Mouse (Mus musculus): ENCODE measurements at regions not wholly inside any gene's neighbourhood (a gene's known extent, or its start where the extent isn't known, plus 50 kb on each side); places are given as distances from the start of the nearest gene placed in this dataset.

DNA sequence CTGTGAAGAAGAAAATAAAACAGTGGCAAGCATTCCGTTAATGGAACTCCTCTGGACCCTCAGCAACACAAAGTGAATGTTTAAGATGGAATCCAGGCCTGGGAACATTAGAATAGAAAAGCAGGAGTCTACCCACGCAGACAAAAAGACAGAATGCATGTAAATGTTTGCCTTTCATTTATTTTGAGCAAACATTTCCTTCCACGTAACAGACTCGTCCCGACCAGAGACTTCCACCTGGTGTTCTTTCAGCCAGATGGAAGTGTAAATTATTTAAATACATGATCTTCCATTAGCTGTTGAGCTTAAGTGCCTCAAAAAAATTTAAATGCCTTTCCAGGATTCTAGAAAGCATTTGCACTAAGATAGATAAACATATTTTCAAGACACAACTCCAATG is 722.3 kb downstream of the 1700064H15Rik start:
- no peak overlapping the region for H3K4me2 ChIP-seq (ENCODE audit: low read depth, low read length)
- 30% methylated on average over 5 of the region's 5 CpGs for WGBS
- no peak overlapping the region for H3K27ac ChIP-seq (ENCODE audit: low read length)
- H3K36me3 ChIP-seq (ENCODE audit: control insufficient read depth, insufficient read depth, low read length), result no peaks in the 10 kb centered on the region
- H3K9me3 ChIP-seq (replicated peaks; ENCODE audit: control insufficient read depth, low read length), result no peaks in the 10 kb centered on the region
- no peaks in the 10 kb centered on the region for H3K4me1 ChIP-seq (ENCODE audit: control insufficient read depth, insufficient read depth, low read length)
- no peaks in the 10 kb centered on the region for H3K27me3 ChIP-seq (ENCODE audit: control insufficient read depth, insufficient read depth, low read length)
- H3K9ac ChIP-seq (ENCODE audit: low read length), result no peak overlapping the region
- ATAC-seq (ENCODE audit: insufficient read depth, low FRiP score), result no peak
- no peak overlapping the region for H3K4me3 ChIP-seq (replicated peaks; ENCODE audit: low read length)

DNA sequence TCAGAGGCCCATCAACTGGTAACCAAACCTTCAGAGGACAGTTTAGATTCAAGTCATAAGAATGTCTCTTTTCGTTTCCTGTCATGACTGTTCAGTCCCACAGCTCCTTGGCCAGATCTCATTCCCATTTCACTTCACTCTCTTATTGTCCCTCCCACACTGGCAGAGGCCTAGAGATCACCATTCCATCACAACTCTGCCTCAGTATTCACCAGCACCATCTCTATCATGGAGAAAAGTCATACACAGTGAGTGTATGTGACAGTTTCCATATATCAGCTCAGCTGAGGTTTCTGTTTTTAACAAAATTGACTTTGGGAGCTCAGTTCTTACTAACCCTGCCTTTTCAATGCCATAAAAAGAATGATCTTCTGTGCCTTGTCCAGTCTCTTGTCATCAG is 719.7 kb downstream of the 1700064H15Rik start:
- ATAC-seq (ENCODE audit: insufficient read depth, low FRiP score), result no peak
- Histone ChIP-seq H3K4me1 (ENCODE audit: control insufficient read depth, insufficient read depth, low read length) (no peaks in the 10 kb centered on the region), H3K27me3 (ENCODE audit: control insufficient read depth, insufficient read depth, low read length) (no peaks in the 10 kb centered on the region), H3K9me3 (replicated peaks; ENCODE audit: control insufficient read depth, low read length) (no peaks in the 10 kb centered on the region), H3K4me2 (ENCODE audit: low read depth, low read length) (no peak overlapping the region), H3K36me3 (ENCODE audit: control insufficient read depth, insufficient read depth, low read length) (no peaks in the 10 kb centered on the region), H3K27ac (ENCODE audit: low read length) (no peak overlapping the region), H3K4me3 (replicated peaks; ENCODE audit: low read length) (no peak overlapping the region), H3K9ac (ENCODE audit: low read length) (no peak overlapping the region)
- 86% methylated on average over 1 of the region's 1 CpGs for WGBS

DNA sequence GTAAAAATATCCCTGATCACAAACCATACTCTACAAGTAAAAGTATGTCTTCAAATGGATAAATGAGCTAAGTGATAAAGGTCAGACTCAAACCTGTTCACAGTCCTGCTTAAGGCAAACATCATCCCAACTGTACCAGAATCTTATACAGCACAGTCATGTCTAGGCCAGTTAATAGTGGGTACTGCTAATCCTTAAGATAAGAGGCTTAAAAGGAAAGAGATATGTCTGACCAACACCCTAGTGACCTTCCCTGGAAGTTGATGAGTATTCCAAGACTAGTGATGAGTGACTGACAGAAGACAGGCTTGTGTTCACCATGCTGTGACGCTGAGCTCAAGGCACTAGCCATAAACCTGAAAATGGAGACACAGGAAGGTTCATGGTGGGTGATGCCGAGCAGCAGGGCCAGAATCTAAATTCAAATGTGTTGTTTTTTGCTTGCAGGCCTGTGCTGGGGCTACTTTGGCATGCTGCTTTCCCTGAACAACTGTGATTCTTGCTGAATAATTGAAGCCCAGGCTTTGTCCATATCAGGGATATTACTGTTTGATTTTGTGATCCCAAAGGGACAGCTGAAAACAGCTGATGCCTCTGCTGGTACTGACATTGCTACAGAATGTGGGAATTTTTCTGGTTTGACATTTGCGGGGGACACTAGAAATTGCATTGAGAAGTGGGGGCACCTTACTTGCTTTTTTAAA is 699.9 kb downstream of the 1700064H15Rik start:
- no peak overlapping the region for H3K9ac ChIP-seq (ENCODE audit: low read length)
- H3K9me3 ChIP-seq (replicated peaks; ENCODE audit: control insufficient read depth, low read length), result no peaks in the 10 kb centered on the region
- ATAC-seq (ENCODE audit: insufficient read depth, low FRiP score), result no peak
- H3K4me2 ChIP-seq (ENCODE audit: low read depth, low read length), result no peak overlapping the region
- no peaks in the 10 kb centered on the region for H3K4me1 ChIP-seq (ENCODE audit: control insufficient read depth, insufficient read depth, low read length)
- no peaks in the 10 kb centered on the region for H3K27me3 ChIP-seq (ENCODE audit: control insufficient read depth, insufficient read depth, low read length)
- no peak overlapping the region for H3K27ac ChIP-seq (ENCODE audit: low read length)
- no peak overlapping the region for H3K4me3 ChIP-seq (replicated peaks; ENCODE audit: low read length)
- 86% methylated on average over 3 of the region's 3 CpGs for whole genome bisulfite sequencing
- no peaks in the 10 kb centered on the region for H3K36me3 ChIP-seq (ENCODE audit: control insufficient read depth, insufficient read depth, low read length)

DNA sequence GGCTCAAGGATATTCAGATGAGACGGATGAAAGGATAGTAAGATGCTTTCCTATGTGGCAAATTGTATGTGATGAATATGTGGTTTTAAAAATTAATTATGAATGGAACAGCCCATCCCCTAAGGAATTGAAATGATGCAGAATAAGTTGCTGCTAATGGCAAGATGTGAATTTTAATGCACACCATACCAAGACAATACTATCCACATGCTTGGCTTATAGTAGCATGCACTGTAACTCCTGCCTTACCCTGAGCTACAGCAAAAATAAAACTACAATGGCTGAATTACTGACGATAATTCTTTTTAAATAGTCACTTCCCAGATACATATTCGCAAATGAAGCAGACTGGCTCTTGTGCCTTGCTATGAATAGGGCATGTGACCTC is 699.4 kb downstream of the 1700064H15Rik start:
- no peaks in the 10 kb centered on the region for H3K27me3 ChIP-seq (ENCODE audit: control insufficient read depth, insufficient read depth, low read length)
- WGBS, result 84% methylated on average over 3 of the region's 3 CpGs
- ATAC-seq (ENCODE audit: insufficient read depth, low FRiP score), result no peak

DNA sequence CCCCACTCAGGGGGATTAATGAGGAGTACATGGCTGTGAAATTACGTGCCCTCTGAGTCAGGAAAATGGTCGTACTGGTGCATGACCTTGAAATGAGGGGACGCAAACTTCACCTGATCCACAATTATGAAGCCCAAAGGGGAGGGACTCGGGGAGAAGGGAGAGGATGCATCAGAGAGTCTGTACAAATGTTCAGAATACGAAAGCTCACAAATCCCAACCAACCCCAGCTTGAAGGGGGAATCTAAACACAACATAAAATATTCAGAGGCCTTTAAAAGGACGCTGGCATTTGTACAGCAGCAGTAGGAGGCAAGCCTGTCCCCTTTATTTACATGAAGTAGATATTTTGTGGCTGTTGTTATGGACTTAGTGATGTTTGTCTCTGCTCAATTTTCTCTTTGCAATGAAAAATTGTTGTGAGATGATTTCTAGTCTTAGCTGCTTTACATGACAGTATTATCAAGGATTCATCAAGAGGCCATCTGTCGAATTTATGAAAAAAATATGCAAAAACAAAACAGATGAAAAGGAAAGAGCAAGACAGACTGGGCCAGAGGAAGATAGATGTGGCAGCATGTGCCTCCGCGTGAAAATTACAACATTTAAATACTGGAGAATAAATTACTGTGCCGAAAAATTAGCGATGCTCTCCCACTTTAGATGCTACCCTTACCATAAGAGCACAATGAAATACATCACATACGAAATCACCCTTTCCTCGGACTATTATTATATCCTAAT is 695.3 kb downstream of the 1700064H15Rik start:
- H3K9ac ChIP-seq (ENCODE audit: low read length), result no peak overlapping the region
- H3K4me2 ChIP-seq (ENCODE audit: low read depth, low read length), result no peak overlapping the region
- no peaks in the 10 kb centered on the region for H3K36me3 ChIP-seq (ENCODE audit: control insufficient read depth, insufficient read depth, low read length)
- 64% methylated on average over 13 of the region's 13 CpGs for WGBS
- no peak overlapping the region for H3K27ac ChIP-seq (ENCODE audit: low read length)
- no peaks in the 10 kb centered on the region for H3K27me3 ChIP-seq (ENCODE audit: control insufficient read depth, insufficient read depth, low read length)
- no peak overlapping the region for H3K4me3 ChIP-seq (replicated peaks; ENCODE audit: low read length)
- no peaks in the 10 kb centered on the region for H3K4me1 ChIP-seq (ENCODE audit: control insufficient read depth, insufficient read depth, low read length)
- no peak for ATAC-seq (ENCODE audit: insufficient read depth, low FRiP score)
- no peaks in the 10 kb centered on the region for H3K9me3 ChIP-seq (replicated peaks; ENCODE audit: control insufficient read depth, low read length)

More for the DNA sequence above, 699.4 kb downstream of the 1700064H15Rik start:
- Histone ChIP-seq H3K36me3 (ENCODE audit: control insufficient read depth, insufficient read depth, low read length) (no peaks in the 10 kb centered on the region), H3K4me2 (ENCODE audit: low read depth, low read length) (no peak overlapping the region), H3K4me3 (replicated peaks; ENCODE audit: low read length) (no peak overlapping the region), H3K9ac (ENCODE audit: low read length) (no peak overlapping the region), H3K9me3 (replicated peaks; ENCODE audit: control insufficient read depth, low read length) (no peaks in the 10 kb centered on the region), H3K27ac (ENCODE audit: low read length) (no peak overlapping the region), H3K4me1 (ENCODE audit: control insufficient read depth, insufficient read depth, low read length) (no peaks in the 10 kb centered on the region)

DNA sequence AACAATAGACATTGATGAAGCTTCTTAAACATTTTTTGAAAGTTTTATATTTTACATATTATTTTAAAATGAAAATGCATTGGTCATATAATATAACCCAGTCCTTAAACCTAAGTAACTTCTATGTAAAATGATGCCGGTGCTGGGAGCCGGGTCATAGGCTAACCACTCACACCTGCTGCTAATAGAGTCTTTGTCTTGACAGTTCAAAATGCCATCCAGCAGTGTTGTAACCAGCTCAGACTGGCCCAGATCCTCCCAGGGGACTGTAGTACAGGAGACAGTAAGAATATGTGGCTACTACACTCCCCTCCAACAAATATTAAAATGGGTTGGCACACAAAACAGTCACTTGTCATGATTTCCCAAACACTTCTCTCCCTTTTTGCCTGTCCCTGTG is 693.6 kb downstream of the 1700064H15Rik start:
- Histone ChIP-seq H3K27me3 (ENCODE audit: control insufficient read depth, insufficient read depth, low read length) (no peaks in the 10 kb centered on the region), H3K4me1 (ENCODE audit: control insufficient read depth, insufficient read depth, low read length) (no peaks in the 10 kb centered on the region), H3K36me3 (ENCODE audit: control insufficient read depth, insufficient read depth, low read length) (no peaks in the 10 kb centered on the region), H3K27ac (ENCODE audit: low read length) (no peak overlapping the region), H3K9me3 (replicated peaks; ENCODE audit: control insufficient read depth, low read length) (no peaks in the 10 kb centered on the region), H3K9ac (ENCODE audit: low read length) (no peak overlapping the region), H3K4me2 (ENCODE audit: low read depth, low read length) (no peak overlapping the region), H3K4me3 (replicated peaks; ENCODE audit: low read length) (no peak overlapping the region)
- ATAC-seq (ENCODE audit: insufficient read depth, low FRiP score), result no peak
- WGBS, result 85% methylated on average over 2 of the region's 2 CpGs

DNA sequence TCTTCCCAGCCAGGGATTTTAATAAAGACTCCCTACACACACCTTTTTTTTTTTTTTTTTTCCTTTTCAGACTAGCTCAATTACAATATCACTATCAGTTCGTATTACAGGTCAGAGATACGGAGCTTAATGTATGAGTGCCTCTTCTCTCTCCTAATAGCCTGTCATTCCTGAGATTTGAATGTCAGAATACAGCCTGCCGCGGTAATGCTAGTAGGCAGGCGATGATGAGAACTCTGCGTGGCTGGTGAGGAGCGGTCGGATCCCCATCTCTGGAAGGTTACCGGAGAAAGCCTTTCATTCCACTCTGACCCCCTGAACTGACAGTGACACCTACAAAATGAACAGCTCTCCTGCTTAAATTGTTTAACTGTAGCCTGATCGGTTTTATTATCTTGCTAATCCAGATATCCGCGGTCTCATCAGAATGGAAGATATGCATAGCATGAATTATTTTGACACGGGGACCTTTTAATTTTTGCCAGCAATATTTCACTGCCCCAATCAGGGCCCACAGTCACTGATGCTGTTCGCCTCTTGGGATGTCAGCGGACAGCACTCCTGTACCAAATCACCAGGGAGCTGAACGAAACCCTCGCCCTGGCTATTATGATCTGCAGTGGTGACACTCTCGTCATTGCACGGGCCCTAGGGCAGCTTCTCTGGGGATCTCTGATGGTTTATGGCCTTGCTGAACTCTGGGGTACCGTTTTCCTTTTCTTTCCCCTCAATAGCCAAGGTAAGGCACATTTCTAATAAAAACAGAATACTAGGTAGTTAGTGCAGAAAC is 690.9 kb downstream of the 1700064H15Rik start:
- H3K36me3 ChIP-seq (ENCODE audit: control insufficient read depth, insufficient read depth, low read length), result no peaks in the 10 kb centered on the region
- no peak overlapping the region for H3K4me3 ChIP-seq (replicated peaks; ENCODE audit: low read length)
- H3K4me1 ChIP-seq (ENCODE audit: control insufficient read depth, insufficient read depth, low read length), result peaks cover 7% of the 10 kb centered on the region; the same call in 1 of the 2 replicates
- ATAC-seq (ENCODE audit: insufficient read depth, low FRiP score), result no peak
- WGBS, result 74% methylated on average over 20 of the region's 20 CpGs
- H3K9me3 ChIP-seq (replicated peaks; ENCODE audit: control insufficient read depth, low read length), result no peaks in the 10 kb centered on the region
- H3K27me3 ChIP-seq (ENCODE audit: control insufficient read depth, insufficient read depth, low read length), result no peaks in the 10 kb centered on the region
- H3K27ac ChIP-seq (ENCODE audit: low read length), result no peak overlapping the region
- no peak overlapping the region for H3K4me2 ChIP-seq (ENCODE audit: low read depth, low read length)
- no peak overlapping the region for H3K9ac ChIP-seq (ENCODE audit: low read length)

DNA sequence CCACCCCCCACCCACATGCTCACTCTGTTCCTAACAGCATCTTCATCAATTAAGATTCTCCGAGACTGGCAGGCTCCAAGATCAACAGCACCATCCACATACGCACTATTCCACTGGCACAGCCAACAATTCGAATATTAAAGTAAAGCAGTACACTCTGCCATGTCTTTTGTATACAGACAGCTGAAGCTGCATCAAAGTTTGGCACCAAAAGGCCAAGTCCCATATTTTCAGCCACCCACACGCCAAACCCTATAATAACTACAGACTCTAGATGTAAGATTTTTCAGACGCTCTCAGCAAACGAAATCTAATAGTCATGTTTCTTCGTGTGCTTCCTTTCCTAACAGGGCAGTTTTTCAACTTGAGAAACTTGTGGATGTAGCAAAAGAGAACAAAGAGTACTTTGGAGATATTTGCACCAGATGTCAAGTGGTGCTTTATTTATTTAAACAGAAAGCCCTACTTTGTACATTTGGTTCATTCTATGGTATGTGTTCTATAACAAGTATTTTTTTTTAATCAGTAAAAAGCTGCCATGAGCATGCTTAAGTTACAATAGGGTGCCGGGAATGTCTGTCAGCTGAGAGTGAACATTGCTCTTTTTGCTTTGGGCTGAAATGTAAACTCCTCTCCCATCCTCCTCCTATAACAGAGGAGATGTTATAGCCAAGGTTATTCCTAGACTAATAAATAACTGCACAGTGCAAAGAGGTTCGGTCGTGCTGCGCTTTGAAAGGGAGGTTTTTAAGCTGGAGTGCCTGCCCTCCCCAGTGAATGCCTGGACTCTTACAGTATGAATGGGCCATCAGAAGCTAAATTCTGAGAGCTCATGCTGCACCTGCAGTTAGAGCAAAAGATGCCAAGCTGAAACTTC is 686.9 kb downstream of the 1700064H15Rik start:
- peak overlapping the region; percentile 57; the same call in 1 of the 2 replicates for H3K27ac ChIP-seq (ENCODE audit: low read length)

More for the DNA sequence above, 686.9 kb downstream of the 1700064H15Rik start:
- Histone ChIP-seq H3K4me2 (ENCODE audit: low read depth, low read length) (0 out of 2 replicates have a peak overlapping the region, but pooled peaks have one; percentile 3), H3K27me3 (ENCODE audit: control insufficient read depth, insufficient read depth, low read length) (no peaks in the 10 kb centered on the region), H3K9ac (ENCODE audit: low read length) (no peak overlapping the region), H3K36me3 (ENCODE audit: control insufficient read depth, insufficient read depth, low read length) (no peaks in the 10 kb centered on the region), H3K4me1 (ENCODE audit: control insufficient read depth, insufficient read depth, low read length) (peaks cover 7% of the 10 kb centered on the region; the same call in 1 of the 2 replicates), H3K9me3 (replicated peaks; ENCODE audit: control insufficient read depth, low read length) (no peaks in the 10 kb centered on the region), H3K4me3 (replicated peaks; ENCODE audit: low read length) (no peak overlapping the region)
- peak; percentile 58; the same call in 1 of the 2 replicates for ATAC-seq (ENCODE audit: insufficient read depth, low FRiP score)
- 41% methylated on average over 11 of the region's 11 CpGs for WGBS

All from stomach, embryonic 16.5 days (tissue).